Mouse (Mus musculus) kidney, postnatal 0 days (tissue): ENCODE results near the gene Kbtbd4. TPM values are rescaled to one million over a fixed set of nuclear protein-coding genes. Genes with fewer than 3 reads are reported as not detected.
A peak's percentile ranks its signal among the peaks of the same experiment; 100 is the strongest.
"Not testable (repeated sequence)": the region's sequence is repeated elsewhere in the genome, so short reads cannot be mapped to it uniquely, and the experiment has no call there.

Source experiments
- ATAC-seq: fragments of 200-750 bp; cut with Nextera tagmentation; replicated peaks from 2 replicates; pipeline ENCODE4 v1.8.0; 2017; ENCODE audit warnings: low read depth, moderate number of reproducible peaks, moderate TSS enrichment, moderate library complexity; ENCODE audit not compliant: low FRiP score
- DNase-seq: peaks from one replicate; pipeline ENCODE4 v3.0.0-alpha.2; 2016; ENCODE audit warnings: low spot score
- H3K27ac ChIP-seq: fragments of 300-500 bp; sonication (generic); 2 replicates; pipeline ENCODE4 v1.5.1; 2014; ENCODE audit warnings: mild to moderate bottlenecking
- H3K27me3 ChIP-seq: fragments of 300-500 bp; sonication (generic); 2 replicates; pipeline ENCODE4 v1.6.1; 2014; ENCODE audit warnings: low read length, mixed read lengths; ENCODE audit not compliant: insufficient read depth
- H3K36me3 ChIP-seq: fragments of 300-500 bp; sonication (generic); 2 replicates; pipeline ENCODE4 v1.6.1; 2014; ENCODE audit warnings: low read length, mixed read lengths; ENCODE audit not compliant: insufficient read depth
- H3K4me1 ChIP-seq: fragments of 300-500 bp; sonication (generic); replicated peaks from 2 replicates; pipeline ENCODE4 v1.6.1; 2014; ENCODE audit warnings: antibody characterized with exemption, low read length, mixed read lengths; ENCODE audit not compliant: insufficient read depth
- H3K4me2 ChIP-seq: fragments of 300-500 bp; sonication (generic); 2 replicates; pipeline ENCODE4 v1.6.1; 2014; ENCODE audit warnings: mild to moderate bottlenecking, low read length, moderate library complexity, mixed read lengths
- H3K4me3 ChIP-seq: fragments of 300-500 bp; sonication (generic); replicated peaks from 2 replicates; pipeline ENCODE4 v1.5.1; 2014; ENCODE audit warnings: low read depth, low read length
- H3K9ac ChIP-seq: fragments of 300-500 bp; sonication (generic); 2 replicates; pipeline ENCODE4 v1.6.1; 2014; ENCODE audit warnings: low read depth, low read length
- H3K9me3 ChIP-seq: fragments of 300-500 bp; sonication (generic); replicated peaks from 2 replicates; pipeline ENCODE4 v1.6.1; 2016; ENCODE audit warnings: low read length, inconsistent platforms, mixed read lengths
- CTCF ChIP-seq: IDR thresholded peaks from 2 replicates; pipeline ENCODE4 v1.5.1; 2016; ENCODE audit warnings: antibody characterized with exemption, low read depth, mild to moderate bottlenecking, moderate library complexity
- WGBS: fragments of 180-500 bp; shearing (Covaris S2); extraction: QIAGEN DNeasy Blood & Tissue Kit; methylation state at CpG from one replicate; pipeline ENCODE4 v1.1.7; 2014; 5-methylcytosine and 5-hydroxymethylcytosine counted together
- polyA plus RNA-seq: library from polyadenylated mRNA; unstranded; fragments of >200 nt; fragmentation: Nextera tagmentation; extraction: Ambion mirVana; gene quantifications from 2 replicates; pipeline ENCODE4 v1.2.1, GENCODE M21; 2015

The Kbtbd4 gene
- polyA plus RNA-seq, 1 experiment from 2014 or later, result 33.8 TPM

DNA sequence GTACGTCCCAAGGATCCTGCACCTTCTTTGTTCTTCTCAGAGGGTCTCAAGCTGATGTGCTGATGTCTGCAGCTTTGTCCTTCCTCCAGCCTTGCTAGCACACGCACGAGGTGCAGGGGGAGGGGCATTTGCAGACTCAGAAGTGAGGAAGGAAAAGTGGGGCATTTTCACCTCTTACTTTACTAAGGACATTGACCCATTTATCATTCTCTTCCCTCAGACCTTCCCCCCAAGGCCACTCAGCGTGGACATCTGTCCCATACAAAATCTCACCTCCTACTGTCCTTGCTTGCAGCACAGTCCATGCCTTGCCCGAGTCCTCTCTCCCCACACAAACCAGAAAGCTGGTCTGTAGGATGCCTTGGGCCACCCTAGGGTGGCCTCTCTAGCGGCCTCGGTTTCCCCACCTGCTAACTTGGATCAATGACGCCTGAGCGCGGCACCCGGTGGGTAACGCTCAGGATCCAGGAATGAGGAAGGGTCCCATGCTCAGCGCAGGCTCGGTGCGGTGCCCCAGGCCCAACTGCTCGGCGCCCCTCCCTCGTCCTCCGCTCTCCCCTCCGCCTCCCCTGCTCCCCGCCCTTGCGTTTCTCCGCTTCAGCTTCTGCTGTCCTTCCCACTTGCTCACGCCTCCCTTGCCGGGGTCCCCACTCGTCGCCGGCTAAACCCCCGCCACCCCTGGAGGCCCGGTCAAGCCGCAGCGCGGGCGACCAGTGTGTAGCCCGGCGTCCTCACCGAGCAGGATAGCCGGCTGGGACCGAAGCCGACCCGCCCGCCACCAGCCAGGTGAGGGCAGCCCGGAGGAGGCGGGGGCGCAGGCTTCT is 19.1 kb upstream of the Kbtbd4 start, which contains the start of gene C1qtnf4:
Gene C1qtnf4, plus strand, starts transcription at position 643 of the 824 bp plus-strand sequence.
- Histone ChIP-seq H3K27me3 (peaks cover 20% of the 10 kb centered on the region; the same call in 1 of the 2 replicates), H3K9ac (peak within 1 kb of the TSS; percentile 62), H3K36me3 (no peaks in the 10 kb centered on the region), H3K4me1 (peaks cover 15% of the 10 kb centered on the region; the same call in 1 of the 2 replicates), H3K4me2 (peak within 1 kb of the TSS; percentile 99), H3K27ac (no peak within 1 kb of the TSS), H3K4me3 (peak within 1 kb of the TSS; percentile 49), H3K9me3 (peaks cover 3% of the 10 kb centered on the region; the same call in 1 of the 2 replicates)
- TF ChIP-seq CTCF, result no peak
- 1% methylated on average over 45 of the region's 45 CpGs for WGBS
- ATAC-seq (0 out of 2 replicates have a peak, but pooled peaks have one; percentile 26), DNase-seq (no peak)

DNA sequence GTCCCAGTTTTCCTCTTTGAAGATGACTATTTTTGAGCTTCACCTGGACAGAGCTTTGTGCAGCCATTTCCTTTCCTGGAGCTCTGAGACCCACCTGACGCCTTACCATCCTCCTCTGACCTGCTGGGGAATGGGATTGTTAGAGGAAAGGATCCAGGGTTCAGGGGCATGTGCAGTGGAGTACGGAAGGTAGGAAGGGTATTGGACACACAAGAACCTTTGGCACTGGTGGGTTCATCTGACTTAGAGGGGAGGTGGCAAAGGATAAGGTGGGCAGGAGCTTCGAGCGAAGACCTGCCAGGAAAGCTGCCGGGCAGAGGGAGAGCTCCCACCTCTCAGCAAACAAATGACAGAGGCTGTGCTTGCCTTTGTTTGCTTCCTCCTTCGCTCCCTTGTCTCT is 18.1 kb upstream of the Kbtbd4 start:
- peak overlapping the region; percentile 99; the same call in 1 of the 2 replicates for H3K4me2 ChIP-seq
- H3K9ac ChIP-seq, result no peak overlapping the region
- peaks cover 20% of the 10 kb centered on the region; the same call in 1 of the 2 replicates for H3K27me3 ChIP-seq
- no peak for TF ChIP-seq CTCF
- no peak for ATAC-seq
- H3K9me3 ChIP-seq, result peaks cover 3% of the 10 kb centered on the region; the same call in 1 of the 2 replicates
- no peak for DNase-seq
- WGBS, result 34% methylated on average over 6 of the region's 6 CpGs
- peaks cover 15% of the 10 kb centered on the region; the same call in 1 of the 2 replicates for H3K4me1 ChIP-seq
- H3K27ac ChIP-seq, result no peak overlapping the region
- no peak overlapping the region for H3K4me3 ChIP-seq
- H3K36me3 ChIP-seq, result no peaks in the 10 kb centered on the region

DNA sequence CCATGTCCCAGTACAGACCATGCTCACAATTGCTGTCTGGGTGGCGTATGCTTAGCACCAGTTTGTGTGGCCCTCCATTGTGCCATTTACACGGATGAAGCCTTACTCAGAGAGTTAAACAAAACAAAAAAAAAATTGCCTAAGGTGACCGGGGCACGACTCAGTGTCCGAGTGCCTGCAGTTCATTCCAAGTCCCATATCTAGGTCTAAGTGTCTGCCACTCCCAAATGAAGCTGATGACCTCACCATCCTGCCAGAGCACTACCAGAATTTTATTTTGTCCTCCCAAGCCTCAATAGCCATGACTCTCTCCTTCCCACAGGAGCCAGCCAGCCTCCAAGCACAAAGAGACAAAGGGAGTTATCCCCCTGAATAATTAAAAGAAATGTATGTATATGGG is 16.9 kb upstream of the Kbtbd4 start:
- no peak overlapping the region for H3K4me3 ChIP-seq
- peaks cover 3% of the 10 kb centered on the region; the same call in 1 of the 2 replicates for H3K9me3 ChIP-seq
- no peak for DNase-seq
- no peak for TF ChIP-seq CTCF
- no peak overlapping the region for H3K9ac ChIP-seq
- no peaks in the 10 kb centered on the region for H3K36me3 ChIP-seq
- no peak for ATAC-seq
- peaks cover 15% of the 10 kb centered on the region; the same call in 1 of the 2 replicates for H3K4me1 ChIP-seq
- WGBS, result 71% methylated on average over 5 of the region's 5 CpGs
- H3K27ac ChIP-seq, result no peak overlapping the region
- H3K27me3 ChIP-seq, result peaks cover 20% of the 10 kb centered on the region; the same call in 1 of the 2 replicates
- no peak overlapping the region for H3K4me2 ChIP-seq

DNA sequence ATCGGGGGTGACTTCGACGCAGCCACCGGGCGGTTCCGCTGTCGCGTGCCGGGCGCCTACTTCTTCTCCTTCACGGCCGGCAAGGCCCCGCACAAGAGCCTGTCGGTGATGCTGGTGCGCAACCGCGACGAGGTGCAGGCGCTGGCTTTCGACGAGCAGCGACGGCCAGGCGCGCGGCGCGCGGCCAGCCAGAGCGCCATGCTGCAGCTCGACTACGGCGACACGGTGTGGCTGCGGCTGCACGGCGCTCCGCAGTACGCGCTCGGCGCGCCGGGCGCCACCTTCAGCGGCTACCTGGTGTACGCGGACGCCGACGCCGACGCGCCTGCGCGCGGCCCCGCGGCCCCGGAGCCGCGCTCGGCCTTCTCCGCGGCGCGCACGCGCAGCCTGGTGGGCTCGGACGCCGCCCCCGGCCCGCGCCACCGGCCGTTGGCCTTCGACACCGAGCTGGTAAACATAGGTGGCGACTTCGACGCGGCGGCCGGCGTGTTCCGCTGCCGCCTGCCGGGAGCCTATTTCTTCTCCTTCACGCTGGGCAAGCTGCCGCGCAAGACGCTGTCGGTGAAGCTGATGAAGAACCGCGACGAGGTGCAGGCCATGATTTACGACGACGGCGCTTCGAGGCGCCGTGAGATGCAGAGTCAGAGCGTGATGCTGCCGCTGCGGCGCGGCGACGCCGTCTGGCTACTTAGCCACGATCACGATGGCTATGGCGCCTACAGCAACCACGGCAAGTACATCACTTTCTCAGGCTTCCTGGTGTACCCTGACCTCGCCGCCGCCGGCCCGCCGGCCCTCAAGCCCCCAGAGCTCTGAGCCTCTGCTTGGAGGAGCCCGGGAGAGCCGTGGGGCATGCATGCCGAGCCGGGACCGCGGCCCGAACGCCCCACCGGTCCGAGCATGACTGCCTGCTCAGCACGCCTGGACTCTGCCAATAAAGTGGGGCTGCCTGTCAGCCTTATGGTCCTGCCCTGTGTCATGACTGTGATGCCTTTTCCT is 14.7 kb upstream of the Kbtbd4 start:
- ATAC-seq (peak; percentile 77), DNase-seq (peak; percentile 58)
- no peak for TF ChIP-seq CTCF
- Histone ChIP-seq H3K27ac (peak overlapping the region; percentile 47), H3K27me3 (peaks cover 20% of the 10 kb centered on the region; the same call in 1 of the 2 replicates), H3K9me3 (no peaks in the 10 kb centered on the region), H3K4me3 (peak overlapping the region; percentile 56), H3K36me3 (no peaks in the 10 kb centered on the region), H3K4me2 (peak overlapping the region; percentile 85), H3K9ac (peak overlapping the region; percentile 71), H3K4me1 (peaks cover 15% of the 10 kb centered on the region; the same call in 1 of the 2 replicates)
- whole genome bisulfite sequencing, result 1% methylated on average over 130 of the region's 133 CpGs

DNA sequence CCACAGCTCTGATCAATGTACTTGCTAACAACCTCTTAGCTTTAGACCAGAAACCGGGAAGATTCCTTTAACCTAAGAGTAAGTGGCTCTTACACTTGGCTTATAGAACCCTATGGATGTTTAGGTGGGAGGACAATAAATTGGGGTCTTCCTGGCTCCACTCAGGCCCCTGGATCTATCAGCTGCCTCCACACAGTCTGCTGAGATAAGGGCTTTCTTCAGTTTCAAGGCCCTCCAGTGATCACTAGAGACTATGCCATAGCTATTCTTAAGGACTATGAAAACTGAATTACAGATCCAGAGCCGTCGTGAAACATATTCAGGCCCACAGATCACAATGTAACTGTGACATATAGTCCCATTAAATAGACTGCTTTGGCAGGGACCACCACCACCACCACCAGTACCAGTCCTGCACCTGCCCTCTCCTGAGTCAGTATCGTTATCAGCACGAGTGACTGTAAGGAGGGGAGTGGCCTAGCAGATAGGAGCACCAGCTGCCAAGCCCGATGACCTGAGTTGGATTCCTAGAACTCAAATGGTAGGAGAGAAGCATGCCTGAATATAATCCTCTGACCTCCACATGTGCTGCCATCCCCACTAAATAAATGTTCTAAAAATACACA is 10.8 kb upstream of the Kbtbd4 start:
- ATAC-seq (no peak), DNase-seq (no peak)
- H3K4me3 ChIP-seq, result no peak overlapping the region
- H3K27me3 ChIP-seq, result no peaks in the 10 kb centered on the region
- no peak for TF ChIP-seq CTCF
- H3K9me3 ChIP-seq, result no peaks in the 10 kb centered on the region
- H3K4me2 ChIP-seq, result no peak overlapping the region
- H3K9ac ChIP-seq, result no peak overlapping the region
- no peak overlapping the region for H3K27ac ChIP-seq
- H3K36me3 ChIP-seq, result peaks cover 21% of the 10 kb centered on the region
- H3K4me1 ChIP-seq, result peaks cover 6% of the 10 kb centered on the region; the same call in 1 of the 2 replicates
- WGBS, result 85% methylated on average over 6 of the region's 6 CpGs

DNA sequence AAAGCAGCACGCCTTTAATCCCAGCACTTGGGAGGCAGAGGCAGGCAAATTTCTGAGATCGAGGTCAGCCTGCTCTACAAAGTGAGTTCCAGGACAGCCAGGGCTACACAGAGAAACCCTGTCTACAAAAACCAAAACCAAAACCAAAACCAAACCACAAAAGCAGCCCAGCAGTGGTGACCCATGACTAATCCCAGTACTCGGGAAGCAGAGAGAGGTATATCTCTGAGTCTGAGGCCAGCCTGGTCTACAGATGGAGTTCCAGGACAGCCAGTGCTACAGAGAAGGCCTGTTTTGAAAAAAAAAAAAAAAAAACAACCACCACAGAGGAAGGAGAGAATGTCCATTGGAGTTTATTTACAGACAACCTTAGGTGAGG is 10.3 kb upstream of the Kbtbd4 start:
- WGBS, result 94% methylated on average over 3 of the region's 3 CpGs
- peaks cover 21% of the 10 kb centered on the region for H3K36me3 ChIP-seq
- not testable (repeated sequence) for H3K27me3 ChIP-seq, H3K4me2 ChIP-seq, H3K9me3 ChIP-seq, DNase-seq, H3K9ac ChIP-seq, H3K27ac ChIP-seq, H3K4me3 ChIP-seq, ATAC-seq, H3K4me1 ChIP-seq
